Mouse (Mus musculus) lung, postnatal 0 days (tissue): ENCODE measurements around the gene Smo.

Experiments
- CTCF ChIP-seq: IDR thresholded peaks from 2 replicates; pipeline ENCODE4 v1.5.1; 2016; ENCODE audit warnings: antibody characterized with exemption, mild to moderate bottlenecking
- EP300 ChIP-seq: IDR thresholded peaks from 2 replicates; pipeline ENCODE4 v1.6.1; 2016; ENCODE audit warnings: antibody characterized with exemption, mild to moderate bottlenecking, control low read depth

- TF ChIP-seq CTCF (no peak), EP300 (no peak)
Observed at GRCm38 (mm10) chr6:29718894-29719329, 16.4 kb upstream of the Smo start.
